Mouse (Mus musculus) large intestine, adult 2 months (tissue): Measurements from ENCODE around the gene Prrx2. TPM values are rescaled to one million over a fixed set of nuclear protein-coding genes. Genes with fewer than 3 reads are reported as not detected.
"Not testable (repeated sequence)": the region's sequence is repeated elsewhere in the genome, so short reads cannot be mapped to it uniquely, and the experiment has no call there.

ENCODE experiments used
- DNase-seq: peaks from one replicate; pipeline ENCODE4 v3.0.0-alpha.2; 2012; ENCODE audit warnings: low read depth, low spot score
- WGBS: fragments of 180-500 bp; shearing (Covaris S2); methylation state at CpG from one replicate; pipeline ENCODE4 v1.1.7; 2018; 5-methylcytosine and 5-hydroxymethylcytosine counted together
- polyA plus RNA-seq: library from polyadenylated mRNA; depleted of rRNA; stranded (reverse); fragments of >200 nt; gene quantifications from 2 replicates; pipeline ENCODE4 v1.2.3, GENCODE M21; 2012; rRNA removed

Prrx2 gene
- polyA plus RNA-seq, 1 experiment = 3.2 TPM

GRCm38 (mm10) chr2:30928893-30929482 lies 94.2 kb downstream of the Prrx2 start:
- 12% methylated on average over 12 of the region's 12 CpGs for WGBS
- peak; percentile 80 for DNase-seq

- DNase-seq = peak; percentile 79
- 2% methylated on average over 23 of the region's 23 CpGs for WGBS
Measured at GRCm38 (mm10) chr2:30929483-30930045, 94.8 kb downstream of the Prrx2 start, which contains the start of gene Ptges. Ptges (minus strand) TSS chr2:30929863.

- 90% methylated on average over 2 of the region's 2 CpGs for WGBS
- not testable (repeated sequence) for DNase-seq
Measured at GRCm38 (mm10) chr2:30930846-30931245, 96.1 kb downstream of the Prrx2 start.

Other genes with a start within 250 kb of the Prrx2 start
- 0.19 and 0.38 TPM in 2 replicates for gene Cstad, start 239.9 kb upstream of the Prrx2 start, polyA plus RNA-seq
- 1.3 and 2.6 TPM in 2 replicates for gene 1700001O22Rik, start 31.3 kb upstream of the Prrx2 start, polyA plus RNA-seq
- gene Ntmt1, start 27.1 kb upstream of the Prrx2 start, polyA plus RNA-seq = 21.3 and 24.4 TPM in 2 replicates
- gene Asb6, start 4.6 kb upstream of the Prrx2 start, polyA plus RNA-seq = 21.4 and 30.1 TPM in 2 replicates
- 9.6 and 11.4 TPM in 2 replicates for gene Ptges, start 94.9 kb downstream of the Prrx2 start, polyA plus RNA-seq
- gene Tor1b, start 118.0 kb downstream of the Prrx2 start, polyA plus RNA-seq = 14.3 and 18.1 TPM in 2 replicates
- 51.1 and 58.2 TPM in 2 replicates for gene Tor1a, start 133.0 kb downstream of the Prrx2 start, polyA plus RNA-seq
- gene BC005624, start 147.2 kb downstream of the Prrx2 start, polyA plus RNA-seq = 17.7 and 18.5 TPM in 2 replicates
- 6.0 and 6.8 TPM in 2 replicates for gene Usp20, start 147.3 kb downstream of the Prrx2 start, polyA plus RNA-seq